Mouse (Mus musculus) stomach, postnatal 0 days (tissue): Measurements from ENCODE around the gene Pqlc3.
A peak's percentile ranks its signal among the peaks of the same experiment; 100 is the strongest.

ENCODE experiments used
- CTCF ChIP-seq: IDR thresholded peaks from 2 replicates; pipeline ENCODE4 v1.5.1; 2016; ENCODE audit warnings: antibody characterized with exemption, low read depth, mild to moderate bottlenecking, moderate library complexity
- EP300 ChIP-seq: optimal IDR thresholded peaks from 2 replicates; pipeline ENCODE3; 2016; ENCODE audit warnings: antibody characterized with exemption

DNA sequence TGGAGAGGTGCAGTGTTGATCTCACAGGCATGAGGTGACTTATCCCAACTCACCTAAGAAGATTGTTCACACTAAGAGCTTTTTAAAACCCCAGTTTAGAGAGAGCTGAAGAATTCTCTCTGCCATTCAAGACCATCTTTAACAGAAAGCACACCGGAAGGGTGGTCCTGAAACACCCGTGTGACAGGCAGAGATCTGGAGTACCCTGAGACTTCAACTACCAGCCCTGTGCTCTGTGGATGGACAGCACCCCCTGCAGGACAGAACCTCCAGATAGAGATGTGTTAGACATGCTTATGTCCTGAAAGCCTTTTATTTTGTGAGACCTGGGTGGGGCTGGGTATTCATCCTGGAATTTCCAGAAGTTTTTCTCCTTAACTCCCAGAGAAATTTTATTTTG is 34.9 kb upstream of the Pqlc3 start:
- peak; percentile 59 for TF ChIP-seq CTCF
- no peak for TF ChIP-seq EP300
